8 mouse cellular contexts compared by ENCODE assay signal in the genomic region with DNA sequence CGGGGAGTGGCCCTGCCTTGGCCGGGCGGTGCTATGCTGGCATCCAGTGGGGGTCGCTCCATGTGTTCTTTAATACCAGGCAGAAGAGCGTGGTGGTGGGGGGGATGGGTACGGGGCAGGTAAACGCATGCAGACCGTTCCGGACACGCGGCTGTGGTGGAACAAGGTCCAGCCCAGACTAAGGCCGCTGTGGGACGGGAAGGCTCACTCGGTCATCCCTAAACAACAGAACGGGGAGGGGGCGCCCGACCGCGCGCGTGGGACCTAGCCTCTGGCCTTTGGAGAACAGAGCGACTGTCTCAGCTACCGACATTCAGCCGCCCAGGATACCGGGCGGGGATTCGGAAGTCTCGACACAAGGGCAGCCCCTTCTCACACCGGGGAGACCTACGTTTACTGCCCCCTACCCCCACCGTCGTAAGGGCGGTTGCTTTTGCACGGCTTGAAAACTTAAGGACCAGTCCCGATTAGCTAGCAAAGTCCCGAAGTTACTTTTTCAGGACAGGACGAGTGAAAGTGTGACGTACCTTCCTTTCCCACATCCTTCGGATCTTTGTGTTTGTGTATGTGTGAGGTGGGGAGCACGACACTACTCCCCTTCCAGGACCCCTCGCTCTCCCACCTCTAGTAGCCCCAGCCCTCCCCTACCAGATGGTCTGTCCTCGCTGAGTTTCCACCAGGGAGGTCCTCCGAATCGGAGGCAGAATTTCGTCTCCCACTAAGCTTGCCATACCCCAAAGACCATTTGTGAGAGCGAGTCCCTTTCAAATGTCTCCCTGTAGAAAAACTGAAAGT. TPM values are rescaled to one million over a fixed set of nuclear protein-coding genes. Genes with fewer than 3 reads are reported as not detected.
A peak's percentile ranks its signal among the peaks of the same experiment; 100 is the strongest.
DNase-seq lines count a peak whose midpoint lies in the region; ATAC-seq and TF ChIP-seq lines count a peak whose summit lies in the region.

No protein-coding gene starts in this region.

- no peaks in the 10 kb centered on the region for H3K27me3 ChIP-seq in MEL (ENCODE audit: control insufficient read depth in 1 of 2, insufficient read depth in 2 of 2, low read length in 2 of 2)
- H3K27me3 ChIP-seq in intestine, postnatal 0 days (replicated peaks; ENCODE audit: control insufficient read depth, insufficient read depth, low read length): peaks cover 7% of the 10 kb centered on the region; the same call in 1 of the 2 replicates
- H3K27me3 ChIP-seq in liver, embryonic 15.5 days: peaks cover 14% of the 10 kb centered on the region
- H3K27me3 ChIP-seq in neural tube, embryonic 13.5 days: peaks cover 40% of the 10 kb centered on the region

- H3K4me3 ChIP-seq in MEL (ENCODE audit: control insufficient read depth in 1 of 2, insufficient read depth in 1 of 2, low read depth in 2 of 2, low read length in 2 of 2): peak overlapping the region; percentile 74 to 98
- peak overlapping the region; percentile 85 for H3K4me3 ChIP-seq in cortical plate, adult 2 months (ENCODE audit: insufficient read depth, low read length)
- H3K4me3 ChIP-seq in intestine, postnatal 0 days (ENCODE audit: low read depth, low read length): peak overlapping the region; percentile 77
- peak overlapping the region; percentile 71 for H3K4me3 ChIP-seq in liver, embryonic 15.5 days (replicated peaks)
- peak overlapping the region; percentile 53 for H3K4me3 ChIP-seq in neural tube, embryonic 13.5 days

- peak; percentile 50 to 51 for DNase-seq in B cell, adult 2 months
- DNase-seq in MEL (ENCODE audit: low read depth, low spot score): peak; percentile 76
- peak; percentile 31 to 67 for DNase-seq in heart, adult 18-20 months
- no peak for DNase-seq in yolk sac, embryonic 10.5 days (ENCODE audit: low spot score)

- TF ChIP-seq RAD21 in MEL (IDR thresholded peaks at IDR 0.05; ENCODE audit: low read depth, low read length): no peak

- peak in 1 of 3 experiments; percentile 23; a peak in 2 of 6 replicates for TF ChIP-seq CTCF in MEL (IDR thresholded peaks at IDR 0.05 in 2 of 3, conservative IDR thresholded peaks at IDR 0.05 in 1 of 3; ENCODE audit: control insufficient read depth in 1 of 3, insufficient read depth in 1 of 3, low read depth in 2 of 3, low read length in 3 of 3, poor library complexity in 1 of 3, severe bottlenecking in 1 of 3)
- no peak for TF ChIP-seq CTCF in cortical plate, adult 2 months (IDR thresholded peaks at IDR 0.05; ENCODE audit: extremely low read depth, insufficient read depth, low read length)
- TF ChIP-seq CTCF in intestine, postnatal 0 days (IDR thresholded peaks at IDR 0.05; ENCODE audit: low read depth): peak; percentile 42

- peak overlapping the region; percentile 95 for H3K27ac ChIP-seq in MEL (ENCODE audit: control insufficient read depth, low read depth, low read length)
- no peak overlapping the region for H3K27ac ChIP-seq in cortical plate, adult 2 months (ENCODE audit: insufficient read depth, low read length)
- H3K27ac ChIP-seq in intestine, postnatal 0 days (ENCODE audit: low read depth, low read length): peak overlapping the region; percentile 62
- peak overlapping the region; percentile 77 for H3K27ac ChIP-seq in liver, embryonic 15.5 days (replicated peaks)
- H3K27ac ChIP-seq in neural tube, embryonic 13.5 days (replicated peaks): peak overlapping the region; percentile 70

- TF ChIP-seq EP300 in MEL (IDR thresholded peaks at IDR 0.05; ENCODE audit: low read depth in 1 of 2, low read length in 2 of 2): 0 out of 4 replicates have a peak, but pooled peaks of 1 of the 2 experiments have one; percentile 3

- peak overlapping the region; percentile 100 for H3K4me2 ChIP-seq in intestine, postnatal 0 days (replicated peaks; ENCODE audit: low read depth)
- H3K4me2 ChIP-seq in liver, embryonic 15.5 days: peak overlapping the region; percentile 94
- H3K4me2 ChIP-seq in neural tube, embryonic 13.5 days: peak overlapping the region; percentile 92

- H3K36me3 ChIP-seq in MEL (ENCODE audit: control insufficient read depth in 1 of 2, insufficient read depth in 2 of 2, low read length in 2 of 2): peaks cover 16 to 23% of the 10 kb centered on the region in 2 experiments
- no peaks in the 10 kb centered on the region for H3K36me3 ChIP-seq in intestine, postnatal 0 days (ENCODE audit: control insufficient read depth, insufficient read depth)
- peaks cover 8% of the 10 kb centered on the region; the same call in 1 of the 2 replicates for H3K36me3 ChIP-seq in liver, embryonic 15.5 days (replicated peaks)
- H3K36me3 ChIP-seq in neural tube, embryonic 13.5 days: no peaks in the 10 kb centered on the region

- H3K9ac ChIP-seq in MEL (ENCODE audit: control insufficient read depth, low read depth, low read length, poor library complexity, severe bottlenecking): peak overlapping the region; percentile 98
- peak overlapping the region; percentile 64 for H3K9ac ChIP-seq in intestine, postnatal 0 days (ENCODE audit: low read depth, low read length)
- H3K9ac ChIP-seq in liver, embryonic 15.5 days: peak overlapping the region; percentile 65
- H3K9ac ChIP-seq in neural tube, embryonic 13.5 days: peak overlapping the region; percentile 70

- 1% methylated on average over 46 of the region's 46 CpGs for WGBS in intestine, postnatal 0 days
- under 1% methylated on average over 46 of the region's 46 CpGs for WGBS in liver, embryonic 15.5 days (ENCODE audit: insufficient replicate concordance)
- WGBS in neural tube, embryonic 13.5 days: under 1% methylated on average over 46 of the region's 46 CpGs

- peak; percentile 5 for ATAC-seq in intestine, postnatal 0 days
- peak; percentile 22 for ATAC-seq in liver, embryonic 15.5 days (ENCODE audit: insufficient read depth)
- peak; percentile 48 for ATAC-seq in neural tube, embryonic 13.5 days (ENCODE audit: low read depth)

- H3K4me1 ChIP-seq in MEL (ENCODE audit: control insufficient read depth in 1 of 2, insufficient read depth in 2 of 2, low read length in 2 of 2): peaks cover 0 to 6% of the 10 kb centered on the region in 2 experiments; a peak in 2 of 4 replicates
- H3K4me1 ChIP-seq in cortical plate, adult 2 months (ENCODE audit: control insufficient read depth, insufficient read depth, low read length): no peaks in the 10 kb centered on the region
- no peaks in the 10 kb centered on the region for H3K4me1 ChIP-seq in intestine, postnatal 0 days (replicated peaks; ENCODE audit: control insufficient read depth, insufficient read depth, low read length)
- H3K4me1 ChIP-seq in liver, embryonic 15.5 days (replicated peaks): peaks cover 42% of the 10 kb centered on the region
- peaks cover 35% of the 10 kb centered on the region for H3K4me1 ChIP-seq in neural tube, embryonic 13.5 days (replicated peaks)

- peaks cover 70% of the 10 kb centered on the region for H3K79me2 ChIP-seq in MEL (ENCODE audit: control insufficient read depth, insufficient read depth, low read length, poor library complexity)

- TF ChIP-seq POLR2A in MEL (IDR thresholded peaks at IDR 0.05; ENCODE audit: control insufficient read depth in 1 of 2, insufficient read depth in 1 of 2, low read depth in 1 of 2, low read length in 2 of 2, poor library complexity in 1 of 2): peak in 1 of 2 experiments; percentile 59; a peak in 1 of 4 replicates
- TF ChIP-seq POLR2A in cortical plate, adult 2 months (IDR thresholded peaks at IDR 0.05; ENCODE audit: extremely low read depth, insufficient read depth, low read length): no peak

- no peaks in the 10 kb centered on the region for H3K9me3 ChIP-seq in MEL (replicated peaks; ENCODE audit: insufficient read depth, low read length)
- no peaks in the 10 kb centered on the region for H3K9me3 ChIP-seq in intestine, postnatal 0 days (ENCODE audit: control insufficient read depth)
- no peaks in the 10 kb centered on the region for H3K9me3 ChIP-seq in liver, embryonic 15.5 days (replicated peaks)
- no peaks in the 10 kb centered on the region for H3K9me3 ChIP-seq in neural tube, embryonic 13.5 days

TF ChIP-seq in MEL, 35 proteins besides CTCF, POLR2A, EP300 and RAD21:
- TF ChIP-seq MYC (IDR thresholded peaks at IDR 0.05; ENCODE audit: low read depth, low read length) (peak; percentile 73; the same call in 1 of the 2 replicates), TCF12 (IDR thresholded peaks at IDR 0.05; ENCODE audit: low read depth, low read length) (0 out of 2 replicates have a peak, but pooled peaks have one; percentile 28), NELFE (IDR thresholded peaks at IDR 0.05; ENCODE audit: low read depth, low read length) (peak; percentile 12; the same call in 1 of the 2 replicates), NRF1 (IDR thresholded peaks at IDR 0.05; ENCODE audit: insufficient read depth, low read depth, low read length, poor library complexity, severe bottlenecking) (no peak), SMC3 (IDR thresholded peaks at IDR 0.05; ENCODE audit: low read depth, low read length) (peak; percentile 3; the same call in 1 of the 2 replicates), MAX (IDR thresholded peaks at IDR 0.05; ENCODE audit: low read length) (peak; percentile 63), JUND (IDR thresholded peaks at IDR 0.05; ENCODE audit: low read depth, low read length) (no peak), TBP (IDR thresholded peaks at IDR 0.05; ENCODE audit: low read depth, low read length) (no peak), MAZ (IDR thresholded peaks at IDR 0.05; ENCODE audit: low read depth, low read length) (peak; percentile 2; the same call in 1 of the 2 replicates)

RNA-seq across cellular contexts. Expression of a gene that starts 1.7 kb away (rescaled TPM):
- total RNA-seq in MEL (2012; rRNA removed): 195 and 197 TPM in 2 replicates
- 100 to 1,000 TPM in 1 of 2 experiments, 10 to 100 TPM in 1; 79.0 to 318 TPM for polyA plus RNA-seq in MEL (2012; ENCODE audit: insufficient read depth in 1 of 2, insufficient read length in 2 of 2, low read depth in 1 of 2, low replicate concordance in 2 of 2, missing spikeins in 1 of 2)
- polyA plus RNA-seq in cortical plate, adult 2 months (2012; rRNA removed): 1.9 and 2.0 TPM in 2 replicates
- total RNA-seq in heart, adult 18-20 months (2021): 1 to 10 TPM; 7.3 to 8.5 TPM
- polyA plus RNA-seq in intestine, postnatal 0 days (2015; fragmentation: Nextera tagmentation; extraction: Ambion mirVana): 12.7 and 13.2 TPM in 2 replicates
- polyA plus RNA-seq in liver, embryonic 15.5 days (2015; fragmentation: Nextera tagmentation; extraction: Ambion mirVana): 19.2 and 19.3 TPM in 2 replicates
- polyA plus RNA-seq in neural tube, embryonic 13.5 days (2015; fragmentation: Nextera tagmentation; extraction: Ambion mirVana): 16.4 and 17.6 TPM in 2 replicates
